Mouse (Mus musculus) monocyte, adult 5-6 weeks (primary cell): ENCODE data around the gene Pigw. TPM values are rescaled to one million over a fixed set of nuclear protein-coding genes. Genes with fewer than 3 reads are reported as not detected.
"Not testable (repeated sequence)": the region's sequence is repeated elsewhere in the genome, so short reads cannot be mapped to it uniquely, and the experiment has no call there.

Source experiments
- ATAC-seq: fragments of 153-309, 156-312 bp; replicated peaks from 2 replicates; pipeline ENCODE4 v1.8.0; 2017; ENCODE audit warnings: mild to moderate bottlenecking; ENCODE audit not compliant: low TSS enrichment, insufficient number of reproducible peaks, severe bottlenecking, poor library complexity, low FRiP score
- total RNA-seq: library from RNA; stranded (forward); fragments of 200-1000, 200-491, 200-594 nt; gene quantifications from 3 replicates; pipeline ENCODE4 v1.2.3, GENCODE M21; 2017

Pigw gene
- total RNA-seq, 1 experiment from 2014 or later, result 3.2 TPM

DNA sequence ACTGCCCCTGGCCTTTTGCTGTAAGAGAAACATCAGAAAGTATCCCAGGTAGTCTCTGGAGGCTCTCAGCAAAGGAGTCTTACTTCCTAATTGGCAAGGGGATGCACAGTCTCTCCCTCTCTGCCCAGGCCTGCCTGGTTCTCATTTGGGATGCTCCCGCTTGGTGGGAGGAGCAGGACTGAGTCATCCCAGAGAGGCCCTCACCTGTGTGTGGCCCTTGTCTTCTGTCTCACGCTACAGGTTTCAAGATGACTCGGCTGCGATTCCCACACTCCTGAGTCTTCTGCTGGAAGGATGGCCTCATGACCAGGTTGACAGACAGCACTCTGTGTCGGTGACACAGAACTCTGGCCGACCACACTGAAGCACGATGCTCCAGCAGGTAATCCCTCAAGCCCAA is 2.3 kb upstream of the Pigw start:
- no peak for ATAC-seq

DNA sequence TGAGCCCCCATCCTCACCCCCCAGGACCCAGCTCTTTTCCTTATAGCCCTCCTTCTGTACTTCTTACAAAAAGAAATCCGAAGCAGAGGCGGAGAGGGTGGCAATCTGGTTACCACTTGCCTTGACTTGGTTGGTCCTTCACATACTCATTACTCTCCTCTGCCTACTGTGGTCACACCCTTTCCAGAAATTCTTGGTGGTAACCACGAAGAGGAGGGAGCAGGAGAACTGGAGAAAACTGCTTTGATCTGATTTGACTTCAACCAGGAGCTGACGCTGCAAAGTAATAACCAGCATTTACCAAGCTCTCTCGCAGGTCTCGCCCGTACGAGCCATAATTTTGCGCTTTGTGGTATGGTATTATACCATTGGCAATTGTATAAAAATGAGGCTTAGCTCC is 886 bp upstream of the Pigw start:
- 0 out of 2 replicates have a peak, but pooled peaks have one; percentile 4 for ATAC-seq

DNA sequence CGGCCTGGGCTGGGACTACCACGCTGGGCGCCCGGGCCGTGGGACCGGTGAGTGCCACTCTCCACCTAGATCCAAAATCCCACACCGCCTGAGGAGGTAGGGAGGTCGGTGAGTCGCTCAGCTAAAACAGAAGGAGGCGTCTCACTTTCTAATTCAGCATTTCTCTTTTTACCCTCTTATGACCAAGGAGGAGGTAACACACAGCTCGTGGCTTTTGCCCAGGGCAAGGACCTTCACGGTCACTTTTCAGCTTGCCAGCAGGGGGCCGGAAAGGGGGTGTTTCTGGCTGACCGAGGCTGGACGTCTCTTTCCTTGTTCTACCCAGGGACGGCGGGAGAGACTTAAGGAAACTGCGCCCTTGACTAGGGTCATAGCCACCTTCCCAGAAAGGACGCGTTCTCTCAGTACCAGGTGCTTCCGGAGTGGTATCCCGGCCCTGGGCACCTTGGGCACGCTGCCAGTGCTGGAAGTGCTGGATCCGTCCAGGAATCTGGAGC is 428 bp upstream of the Pigw start:
- ATAC-seq, result peak; percentile 71

DNA sequence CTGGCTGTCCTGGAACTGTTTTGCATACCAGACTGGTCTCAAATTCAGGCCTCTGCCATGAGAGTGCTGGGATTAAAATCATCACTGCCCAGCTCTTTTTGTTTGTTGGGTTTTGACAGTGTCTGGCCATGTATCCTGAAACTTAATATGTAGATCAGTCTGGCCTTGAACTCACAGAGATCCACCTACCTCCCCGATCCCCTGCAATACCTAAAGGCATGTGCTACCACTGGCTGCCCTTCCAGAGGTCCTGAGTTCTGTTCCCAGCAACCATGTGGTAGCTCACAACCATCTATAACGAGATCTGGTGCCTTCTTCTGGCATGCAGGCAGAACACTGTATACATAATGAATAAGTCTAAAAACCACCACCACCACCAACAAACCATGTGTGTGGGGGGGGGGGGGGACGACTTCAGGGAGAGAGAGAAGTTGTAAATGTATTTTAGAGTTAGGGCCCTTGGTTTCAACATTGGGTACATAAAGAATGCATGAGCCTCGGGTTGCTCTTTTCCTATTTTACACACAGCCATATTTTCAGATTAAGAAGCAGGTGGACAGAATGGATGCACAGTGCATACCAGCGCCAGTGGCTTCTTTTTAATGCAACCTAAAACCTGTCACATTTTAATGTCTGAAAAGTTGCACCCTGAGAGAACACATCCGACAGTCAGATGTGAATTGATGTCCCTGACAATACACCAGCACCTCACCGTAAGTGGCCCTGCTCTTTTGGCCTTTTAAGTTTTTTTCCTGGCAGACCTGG is 896 bp downstream of the Pigw start:
- ATAC-seq, result no peak

DNA sequence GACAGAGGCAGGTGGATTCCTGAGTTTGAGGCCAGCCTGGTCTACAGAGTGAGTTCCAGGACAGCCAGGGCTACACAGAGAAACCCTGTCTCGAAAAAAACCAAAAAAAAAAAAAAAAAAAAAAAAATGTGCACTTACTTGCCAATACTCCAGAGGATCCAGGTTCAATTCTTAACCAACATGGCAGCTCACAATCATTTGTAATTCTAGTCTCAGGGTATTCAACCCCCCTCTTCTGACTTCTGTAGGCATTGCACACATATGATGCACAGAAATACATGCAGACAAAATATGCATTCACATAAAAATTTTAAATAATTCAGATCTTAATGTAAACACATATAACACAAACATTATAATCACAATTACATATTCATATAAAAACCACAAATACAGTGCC is 4.1 kb downstream of the Pigw start:
- not testable (repeated sequence) for ATAC-seq

DNA sequence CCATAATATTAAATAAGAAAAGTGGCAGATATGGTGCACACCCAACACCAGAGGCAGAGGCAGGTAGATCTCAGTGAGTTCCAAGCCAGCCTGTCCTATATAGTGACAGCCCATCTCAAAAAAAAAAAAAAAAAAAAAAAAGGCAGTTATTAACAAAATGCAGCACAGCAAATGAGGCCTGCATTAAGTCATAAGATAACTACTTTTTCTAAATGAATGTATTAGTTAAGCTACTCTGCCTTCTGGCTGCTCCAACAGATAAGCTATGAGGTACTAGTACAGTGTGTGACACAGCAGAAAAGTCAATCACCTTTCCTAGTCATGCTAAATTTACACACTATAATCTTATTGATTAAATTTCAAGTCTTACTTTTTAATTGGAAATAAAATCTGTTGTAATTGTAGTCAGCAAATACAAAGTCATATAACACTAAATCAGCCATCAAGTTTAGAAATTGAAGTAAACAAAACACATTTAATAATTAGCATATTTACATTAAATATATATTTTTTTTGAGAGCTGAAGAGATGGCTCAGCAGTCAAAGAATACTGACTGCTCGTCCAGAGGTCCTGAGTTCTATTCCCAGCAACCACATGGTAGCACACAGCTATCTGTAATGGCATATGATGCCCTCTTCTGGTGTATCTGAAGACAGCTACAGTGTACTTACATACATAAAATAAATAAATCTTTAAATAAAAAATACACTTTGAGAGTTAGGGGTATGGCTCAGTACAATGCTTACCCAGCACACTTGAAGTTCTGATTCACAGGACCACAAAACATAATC is 6.8 kb downstream of the Pigw start:
- ATAC-seq, result no peak

DNA sequence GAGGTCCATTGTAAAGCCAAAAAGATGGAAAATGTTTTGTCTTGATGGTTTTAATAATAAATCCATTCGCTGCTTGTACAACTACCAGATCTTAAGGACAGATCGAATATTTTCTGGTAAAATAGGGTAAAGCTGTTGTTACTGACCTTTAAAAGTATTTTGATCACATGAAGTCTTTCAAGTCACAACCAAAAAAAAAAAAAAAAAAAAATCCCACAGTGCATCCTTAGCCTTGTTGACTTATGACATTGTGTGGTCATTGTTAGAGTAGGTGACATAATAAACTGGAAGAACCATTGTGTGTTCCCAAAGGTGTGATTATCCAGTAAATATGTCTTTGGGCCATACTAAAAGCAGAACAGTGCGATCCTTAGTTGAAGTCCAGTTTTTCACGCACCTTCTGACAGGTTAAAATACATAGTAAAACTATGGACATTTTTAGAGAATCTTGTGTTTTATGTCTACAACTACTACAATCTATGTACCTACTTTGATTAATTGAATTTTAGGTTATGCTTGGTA is 8.5 kb downstream of the Pigw start:
- no peak for ATAC-seq

DNA sequence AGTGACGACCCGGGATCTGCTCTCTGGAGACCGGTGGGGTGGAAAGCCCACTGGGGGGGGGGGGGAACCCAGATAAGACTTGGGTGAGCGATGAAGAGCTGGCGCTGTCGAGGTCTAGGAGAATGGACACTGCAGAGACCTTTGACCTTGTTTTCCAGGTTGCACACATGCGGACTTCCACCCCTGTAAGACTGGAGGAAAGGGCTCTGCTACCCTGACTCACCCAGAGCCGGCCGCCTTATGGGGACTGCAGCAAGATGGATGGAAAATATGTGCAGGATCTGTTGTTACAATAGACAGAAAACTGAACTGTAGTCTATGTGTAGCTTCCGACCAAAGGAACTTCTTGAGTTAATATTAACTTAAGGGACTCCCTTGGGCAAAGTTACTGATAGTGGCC is 9.0 kb downstream of the Pigw start:
- ATAC-seq, result no peak; the same call in 1 of the 2 replicates

DNA sequence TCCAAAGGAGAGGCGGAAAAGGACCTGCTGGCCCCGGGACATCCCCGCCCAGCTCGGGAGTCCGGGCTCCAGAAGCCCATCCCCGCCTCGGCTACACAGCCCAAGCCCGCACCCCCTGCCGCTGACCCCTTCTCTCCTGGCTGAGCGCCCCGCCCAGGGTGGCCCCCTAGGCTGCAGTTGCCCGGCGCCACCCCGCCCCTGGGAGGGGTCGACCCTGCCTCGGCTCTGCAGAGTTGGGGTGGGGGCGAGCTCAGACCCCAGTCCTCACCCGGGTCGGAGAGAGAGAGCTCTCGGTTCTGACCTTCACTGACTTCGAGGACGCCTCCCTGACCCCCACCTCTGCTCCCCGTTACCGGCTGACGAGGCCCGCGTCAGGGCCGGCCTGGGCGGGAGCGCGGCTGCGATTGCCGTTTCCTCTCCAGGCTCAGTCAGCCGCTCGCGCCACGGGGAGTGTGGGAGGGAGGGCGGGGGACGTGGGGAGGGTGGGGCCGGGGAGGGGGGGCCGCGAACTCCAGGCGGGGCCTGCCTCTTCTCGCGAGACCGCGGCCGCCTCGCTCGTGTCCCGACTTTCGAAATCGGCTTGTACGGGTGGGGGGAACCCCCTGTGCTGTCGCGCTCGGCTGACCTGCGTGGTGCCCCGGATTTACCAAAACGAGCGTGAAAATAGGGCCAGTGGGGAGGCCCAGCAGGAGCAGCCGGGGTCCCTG is 9.6 kb downstream of the Pigw start, which contains the start of gene Ggnbp2:
Gene Ggnbp2, minus strand, starts transcription at position 481 of the 707 bp plus-strand sequence.
- ATAC-seq, result peak; percentile 69

DNA sequence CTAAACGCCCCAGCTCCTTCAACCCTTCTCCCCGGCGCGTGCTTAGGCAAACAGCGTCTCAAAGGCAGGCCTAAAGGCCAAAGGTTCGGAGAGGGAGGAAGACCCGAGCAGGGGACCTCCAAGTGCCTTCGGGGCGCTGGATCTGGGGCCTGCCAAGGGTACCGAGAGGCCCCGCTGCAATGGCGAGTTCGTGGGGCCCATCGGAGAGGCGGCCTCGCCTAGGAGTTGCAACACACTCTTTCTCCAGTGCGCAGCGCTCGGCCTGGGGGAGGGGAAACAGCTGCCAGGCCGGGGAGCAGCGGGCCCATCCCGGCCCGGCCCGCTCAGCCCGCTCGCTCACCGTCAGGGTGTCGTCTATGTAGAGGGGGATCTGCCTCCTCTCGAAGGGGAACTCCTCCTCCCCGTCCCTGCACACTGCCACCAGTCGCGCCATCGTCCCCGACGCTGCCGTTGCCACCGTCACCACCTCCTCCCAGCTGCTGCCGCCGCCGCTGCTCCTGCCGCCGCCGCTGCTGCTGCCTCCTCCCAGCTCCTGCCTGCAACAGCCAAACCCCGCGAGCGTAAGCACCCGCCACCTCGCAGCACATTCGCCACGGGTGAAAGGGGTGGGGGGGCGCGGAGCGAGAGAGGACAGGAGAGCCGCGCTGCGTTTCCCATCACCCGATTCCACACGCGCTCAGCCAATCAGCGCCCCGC is 10.4 kb downstream of the Pigw start:
- ATAC-seq, result peak; percentile 74

DNA sequence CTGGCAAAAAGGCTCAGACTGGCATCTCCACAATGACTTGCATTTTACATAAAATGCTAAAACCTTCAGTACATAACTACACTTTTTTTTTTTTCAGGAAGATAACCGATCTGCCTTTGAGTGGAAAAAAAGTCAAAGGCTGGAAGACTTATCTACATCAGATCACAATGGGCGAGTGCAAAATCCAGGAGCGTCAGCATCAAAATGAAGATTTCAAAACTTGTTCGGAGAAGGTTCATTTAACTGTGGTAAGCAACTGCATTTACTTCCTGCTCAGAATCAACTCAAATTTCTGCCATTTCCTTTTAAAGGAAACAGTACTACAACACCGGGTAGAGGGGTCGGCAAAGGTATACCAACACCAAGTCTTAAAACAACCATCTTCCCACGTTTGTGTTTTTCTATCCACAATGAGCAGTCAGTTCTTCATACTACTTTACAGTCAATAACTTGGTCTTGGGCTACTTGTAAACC is 11.3 kb downstream of the Pigw start:
- ATAC-seq, result no peak

DNA sequence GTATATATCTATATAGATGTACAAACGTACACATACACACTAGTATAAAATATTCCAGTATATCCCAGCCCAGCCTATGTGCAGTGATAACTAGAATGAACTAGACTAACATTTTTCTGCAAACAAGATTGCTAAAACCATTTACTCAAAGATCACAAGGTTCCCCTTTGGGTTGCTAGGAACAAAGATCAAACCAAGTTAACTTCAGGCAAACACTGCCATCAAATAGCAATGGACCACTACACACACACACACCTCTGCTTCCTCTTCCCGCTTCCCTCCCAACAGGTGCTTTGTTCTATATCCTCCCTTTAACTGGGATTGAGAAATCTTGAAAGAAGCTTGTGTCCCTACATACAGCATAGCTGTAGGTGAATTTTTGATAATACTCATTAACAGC is 12.5 kb downstream of the Pigw start:
- ATAC-seq, result no peak

DNA sequence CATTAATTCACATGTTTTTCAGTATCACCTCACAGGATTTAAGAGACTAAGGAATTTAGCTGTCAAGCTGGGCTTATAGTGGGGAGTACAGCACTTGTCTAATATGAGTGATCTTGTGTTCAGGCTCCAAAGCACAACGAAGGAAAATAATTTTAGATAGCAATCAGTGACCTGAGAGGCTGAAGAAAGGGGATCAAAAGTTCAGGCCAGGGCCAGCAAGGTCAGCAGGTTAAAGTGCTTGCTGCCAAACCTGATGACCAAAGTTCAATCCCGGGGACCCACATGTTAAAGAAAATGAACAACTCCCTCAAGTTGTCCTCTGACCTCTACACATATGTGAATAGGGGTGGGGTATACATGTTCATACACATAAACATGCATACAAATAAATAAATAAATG is 14.8 kb downstream of the Pigw start:
- ATAC-seq, result no peak

DNA sequence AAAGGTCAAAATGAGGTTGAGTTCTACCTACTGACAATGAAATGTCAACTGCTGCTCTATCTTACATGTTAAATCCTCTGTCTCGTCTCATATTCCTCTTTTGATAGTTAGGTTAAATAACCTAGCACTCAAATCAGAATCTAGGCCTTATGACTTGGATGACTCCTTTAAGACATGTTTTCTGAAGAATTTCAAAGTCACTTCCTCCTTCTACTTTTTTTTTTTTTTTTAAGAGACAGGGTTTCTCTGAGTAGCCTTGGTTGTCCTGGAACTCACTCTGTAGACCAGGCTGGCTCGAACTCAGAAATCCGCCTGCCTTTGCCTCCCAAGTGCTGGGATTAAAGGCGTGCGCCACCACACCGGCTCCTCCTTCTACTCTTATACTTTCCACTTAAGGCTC is 24.8 kb downstream of the Pigw start:
- ATAC-seq, result no peak

DNA sequence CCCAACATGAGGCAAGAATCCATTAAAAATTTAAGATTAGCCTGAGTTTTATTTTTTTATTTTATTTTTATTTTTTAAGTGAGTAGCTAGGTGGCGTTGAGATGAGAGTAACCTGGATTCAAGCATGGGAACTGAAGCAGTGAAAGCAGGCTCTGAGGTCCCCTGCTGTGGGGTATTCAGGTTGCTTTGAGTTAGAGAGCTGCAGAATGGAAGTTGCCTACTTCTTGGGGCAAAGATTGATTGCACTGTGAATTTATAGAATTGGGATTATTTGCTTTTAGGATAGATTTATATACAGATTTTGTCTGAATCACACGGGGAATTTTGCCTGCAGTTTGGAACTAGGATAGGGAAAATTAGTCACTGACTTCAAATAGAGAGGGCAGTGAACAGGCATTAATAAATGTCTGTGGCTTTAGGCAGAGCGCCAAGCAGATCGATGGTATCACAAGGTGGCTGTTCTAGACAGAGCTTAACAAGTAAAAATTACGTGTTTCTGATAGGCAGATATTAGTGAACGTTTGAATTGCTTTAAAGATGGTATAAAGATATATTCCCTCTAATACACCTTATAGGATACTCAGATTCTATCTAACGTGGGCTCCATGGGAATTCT is 32.5 kb downstream of the Pigw start:
- no peak for ATAC-seq

DNA sequence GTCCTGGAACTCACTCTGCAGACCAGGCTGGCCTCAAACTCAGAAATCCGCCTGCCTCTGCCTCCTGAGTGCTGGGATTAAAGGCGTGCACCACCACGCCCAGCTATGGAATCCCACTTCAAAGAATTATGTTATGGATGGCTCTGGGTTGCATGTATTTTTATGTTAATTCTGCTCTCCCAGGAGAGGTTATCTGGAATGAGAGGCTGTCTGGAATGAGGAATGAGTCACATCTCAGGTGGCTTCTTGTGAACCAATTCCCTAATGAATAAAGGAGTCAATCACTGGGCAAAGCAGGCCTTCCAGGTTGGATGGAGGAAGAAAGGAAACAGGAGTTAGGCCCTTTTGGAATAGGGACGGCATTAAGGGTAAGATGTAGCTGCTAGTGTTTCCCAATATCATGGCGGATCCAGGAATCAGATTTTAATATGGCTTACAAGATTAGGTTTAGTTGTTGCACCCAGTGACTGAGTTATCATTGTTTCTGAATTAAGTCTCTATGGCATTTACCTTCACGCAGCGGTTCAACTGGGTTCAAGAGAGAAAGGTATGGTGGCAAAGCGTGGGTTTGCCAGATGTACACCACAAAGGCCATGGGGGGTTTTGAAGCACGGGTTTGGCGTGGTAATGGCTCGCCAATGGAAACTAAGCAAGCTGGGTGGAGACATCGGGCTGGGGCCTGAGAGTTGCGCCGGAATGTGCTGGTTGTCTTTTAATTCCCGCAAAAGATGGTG is 33.2 kb downstream of the Pigw start:
- ATAC-seq, result no peak

DNA sequence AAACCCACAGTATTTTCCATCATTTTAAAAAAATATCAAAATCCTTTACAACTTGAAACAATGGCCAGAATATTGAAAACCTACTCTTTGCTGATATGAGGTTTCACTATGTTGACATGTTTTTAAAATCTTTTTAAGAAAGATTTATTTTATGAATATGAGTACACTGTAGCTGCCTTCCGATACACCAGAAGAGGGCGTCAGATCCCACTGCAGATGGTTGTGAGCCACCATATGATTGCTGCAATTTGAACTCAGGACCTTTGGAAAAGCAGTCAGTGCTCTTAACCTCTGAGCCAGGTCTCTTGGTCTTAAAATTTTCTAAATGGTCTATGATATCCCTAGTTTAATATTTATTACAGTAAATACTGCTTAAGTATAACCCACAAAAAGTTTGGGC is 40.8 kb downstream of the Pigw start:
- no peak for ATAC-seq
